Mouse (Mus musculus) kidney, postnatal 25 days (tissue): ENCODE measurements at regions not wholly inside any gene's neighbourhood (a gene's known extent, or its start where the extent isn't known, plus 50 kb on each side); places are given as distances from the start of the nearest gene placed in this dataset.

Experiments used
- DNase-seq, 2 experiments: peaks; one replicate each; pipeline ENCODE4 v3.0.0; 2021; ENCODE audit warnings: mixed read lengths in 2 of 2

DNA sequence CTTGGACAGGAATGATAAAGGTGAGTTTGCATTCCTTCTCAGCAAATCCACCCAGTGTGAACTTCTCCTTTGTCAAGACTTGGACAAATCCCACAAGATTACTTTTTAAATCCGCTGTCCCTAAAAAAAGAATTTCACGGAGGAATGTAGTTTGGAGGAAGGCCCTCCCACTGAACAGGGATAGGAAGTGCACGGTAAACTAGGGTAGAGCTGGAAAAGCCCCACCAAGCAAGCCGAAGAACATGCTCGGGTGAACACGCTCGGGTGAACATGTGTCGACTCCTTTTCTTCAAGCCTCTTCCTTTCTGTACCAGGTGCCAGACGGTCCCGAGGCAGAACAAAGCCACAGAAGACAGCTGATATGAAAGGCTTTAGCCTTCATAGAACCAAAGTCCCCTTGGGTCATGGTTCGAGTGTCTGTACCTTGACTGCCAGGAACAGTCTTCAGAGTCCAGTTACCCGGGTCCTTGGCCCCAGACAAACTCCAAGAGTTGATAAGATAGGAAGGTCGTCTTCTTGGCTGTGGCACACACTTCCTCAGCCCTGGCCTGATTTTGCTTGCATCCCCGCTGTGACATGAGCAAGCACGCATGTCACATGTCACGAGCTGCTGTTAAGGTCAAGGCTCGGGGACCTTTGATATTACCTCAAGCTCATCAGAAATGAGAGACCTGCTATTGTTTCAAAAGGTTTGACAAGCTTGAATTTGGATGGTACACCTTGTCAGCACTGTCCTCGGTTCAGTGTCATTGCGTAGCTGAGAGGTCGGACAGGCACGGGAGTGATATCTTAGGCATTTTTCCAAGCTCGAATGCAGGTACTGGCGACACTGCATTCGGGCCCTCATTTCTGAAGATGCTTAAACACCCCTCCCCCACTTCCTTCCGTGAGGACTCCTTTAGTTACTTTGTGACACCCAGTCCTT lies 51.5 kb upstream of the Ryk start:
- no peak for DNase-seq

DNA sequence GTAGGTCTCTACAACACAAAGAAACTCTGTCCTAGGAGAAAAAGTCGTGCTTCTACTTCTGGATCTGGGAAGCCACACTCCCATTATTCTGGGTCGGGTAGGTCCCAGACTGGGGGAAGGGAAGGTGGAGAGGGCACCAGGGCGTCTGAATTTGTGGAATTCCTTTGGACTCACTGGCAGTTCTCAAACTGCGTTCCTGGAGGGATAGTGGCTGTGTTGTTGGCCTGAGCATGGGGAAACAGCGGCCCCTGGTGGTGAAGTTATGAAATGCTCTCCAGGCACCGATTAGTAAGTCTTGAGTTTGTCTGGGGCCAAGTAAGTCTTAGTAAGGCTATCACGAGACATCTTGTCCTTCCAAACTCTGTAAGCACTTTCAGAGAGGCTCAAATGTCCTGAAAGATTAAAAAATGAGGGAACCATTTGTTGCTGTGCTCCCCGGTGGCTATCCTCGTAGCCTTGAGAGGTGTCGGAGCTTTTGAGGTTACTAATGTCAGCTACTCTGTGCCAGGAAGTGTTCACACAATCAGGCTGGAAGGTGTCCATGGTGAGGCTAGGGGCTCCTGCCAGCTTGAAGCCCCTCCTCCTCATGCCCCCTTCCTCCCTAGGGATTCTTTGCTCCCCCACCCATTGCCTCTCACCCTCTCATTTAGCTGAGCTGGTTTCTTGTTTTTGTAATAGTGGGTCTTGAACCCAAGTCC lies 50.2 kb upstream of the Ryk start:
- peak; percentile 89 to 92 for DNase-seq
